Mouse (Mus musculus): Measurements from ENCODE around the gene Adh1. TPM values are rescaled to one million over a fixed set of nuclear protein-coding genes. Genes with fewer than 3 reads are reported as not detected.
A peak's percentile ranks its signal among the peaks of the same experiment; 100 is the strongest.

The Adh1 gene
- polyA plus RNA-seq, 1 experiment = 1.8 TPM

DNA sequence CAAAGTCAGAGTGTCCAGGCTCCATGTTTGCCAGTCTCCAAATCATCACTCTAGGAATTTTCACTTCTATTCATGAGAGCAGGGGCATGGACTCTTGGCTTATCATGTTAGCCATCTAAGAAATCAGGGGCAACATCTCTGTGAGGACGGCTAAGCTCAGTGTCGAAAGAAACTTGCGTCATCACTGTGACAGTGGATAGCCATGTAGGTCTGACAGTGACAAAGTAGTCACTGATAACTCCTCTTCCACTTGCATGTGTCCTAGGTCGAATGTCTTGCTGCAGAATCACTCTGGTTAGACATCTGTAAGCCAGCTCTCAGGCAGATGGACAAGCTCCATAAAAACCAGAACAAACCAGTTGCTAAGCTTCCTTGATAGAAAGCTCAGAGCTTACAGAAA lies 1.8 kb downstream of the Adh1 start:
- no peaks in the 10 kb centered on the region for H3K4me1 ChIP-seq (ENCODE audit: control insufficient read depth, insufficient read depth, insufficient read length)
- H3K36me3 ChIP-seq (ENCODE audit: control insufficient read depth, insufficient read depth, low read length) = no peaks in the 10 kb centered on the region
- H3K27me3 ChIP-seq (ENCODE audit: control insufficient read depth, insufficient read depth, low read length) = no peaks in the 10 kb centered on the region
- 75% methylated on average over 4 of the region's 4 CpGs for WGBS
- DNase-seq (ENCODE audit: low read depth in 1 of 2, low spot score in 2 of 2) = no peak
- TF ChIP-seq CTCF (IDR thresholded peaks at IDR 0.05; ENCODE audit: extremely low read depth, insufficient read depth, insufficient read length, insufficient replicate concordance) = no peak
- TF ChIP-seq POLR2A (IDR thresholded peaks at IDR 0.05; ENCODE audit: low read depth, low read length) = no peak
- no peak overlapping the region for H3K27ac ChIP-seq (ENCODE audit: insufficient read depth, low read length)
- no peak overlapping the region for H3K4me3 ChIP-seq (ENCODE audit: extremely low read depth, insufficient read depth, insufficient read length)

DNA sequence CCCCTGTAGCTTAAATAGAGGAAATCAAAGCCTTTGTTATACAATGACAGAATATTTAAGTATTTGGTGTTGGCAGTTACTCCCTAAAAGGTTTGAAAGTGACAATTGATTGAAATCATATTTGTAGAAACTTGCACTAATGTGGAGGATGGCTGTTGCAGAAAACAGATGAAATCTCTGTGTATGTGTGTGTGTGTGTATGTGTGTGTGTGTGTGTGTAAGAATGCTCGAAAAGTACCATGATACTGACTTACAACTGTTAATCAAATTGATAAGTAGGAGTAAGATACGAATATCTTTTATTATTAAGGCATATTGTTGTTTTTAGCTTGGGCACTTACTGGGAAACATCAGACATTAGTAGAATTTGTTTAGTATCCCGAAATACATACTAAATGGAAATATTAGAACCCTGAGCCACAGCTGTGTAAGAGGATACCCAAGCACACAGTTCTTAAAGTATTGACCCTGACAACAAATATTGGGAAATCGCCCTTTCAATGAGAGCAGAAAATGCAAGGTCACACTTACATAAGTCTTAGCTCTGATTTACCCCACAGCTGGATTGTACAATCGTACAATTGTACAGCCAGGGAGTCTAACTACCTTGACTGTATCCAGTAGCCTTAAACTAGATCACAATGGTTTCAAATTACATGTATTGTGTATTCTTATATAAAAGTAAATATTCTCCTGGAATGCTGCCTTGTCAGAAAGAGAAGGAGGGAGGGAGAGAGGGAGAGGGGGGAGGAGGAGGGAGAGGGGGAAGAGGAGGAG lies 2.6 kb downstream of the Adh1 start:
- Histone ChIP-seq H3K36me3 (ENCODE audit: control insufficient read depth, insufficient read depth, low read length) (no peaks in the 10 kb centered on the region), H3K4me1 (ENCODE audit: control insufficient read depth, insufficient read depth, insufficient read length) (no peaks in the 10 kb centered on the region), H3K4me3 (ENCODE audit: extremely low read depth, insufficient read depth, insufficient read length) (no peak overlapping the region), H3K27ac (ENCODE audit: insufficient read depth, low read length) (no peak overlapping the region), H3K27me3 (ENCODE audit: control insufficient read depth, insufficient read depth, low read length) (no peaks in the 10 kb centered on the region)
- TF ChIP-seq POLR2A (IDR thresholded peaks at IDR 0.05; ENCODE audit: low read depth, low read length) (no peak), CTCF (IDR thresholded peaks at IDR 0.05; ENCODE audit: extremely low read depth, insufficient read depth, insufficient read length, insufficient replicate concordance) (no peak)
- DNase-seq (ENCODE audit: low read depth in 1 of 2, low spot score in 2 of 2) = no peak
- 77% methylated on average over 5 of the region's 5 CpGs for WGBS

DNA sequence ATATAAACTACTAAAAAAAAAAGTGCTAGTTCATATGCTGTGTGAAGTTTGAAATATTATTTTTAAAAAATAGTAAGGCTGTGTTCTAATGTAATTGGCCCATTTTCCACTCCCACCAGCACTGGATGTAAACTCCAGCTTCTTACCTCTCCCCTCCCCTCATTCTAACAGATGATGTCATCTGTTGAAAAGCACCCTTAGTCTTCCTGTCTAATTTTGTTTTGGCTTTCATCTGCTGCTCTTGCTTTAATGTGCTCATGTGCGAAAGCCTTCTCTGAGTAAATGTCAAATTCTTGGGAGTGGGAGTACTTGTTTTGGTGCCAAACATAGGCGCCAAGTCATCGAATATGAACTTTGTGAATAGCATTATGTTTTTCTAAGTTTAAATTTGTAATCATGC lies 3.9 kb downstream of the Adh1 start:
- no peaks in the 10 kb centered on the region for H3K4me1 ChIP-seq (ENCODE audit: control insufficient read depth, insufficient read depth, insufficient read length)
- WGBS = 79% methylated on average over 3 of the region's 3 CpGs
- H3K27ac ChIP-seq (ENCODE audit: insufficient read depth, low read length) = no peak overlapping the region
- H3K36me3 ChIP-seq (ENCODE audit: control insufficient read depth, insufficient read depth, low read length) = no peaks in the 10 kb centered on the region
- no peaks in the 10 kb centered on the region for H3K27me3 ChIP-seq (ENCODE audit: control insufficient read depth, insufficient read depth, low read length)
- no peak overlapping the region for H3K4me3 ChIP-seq (ENCODE audit: extremely low read depth, insufficient read depth, insufficient read length)
- no peak for TF ChIP-seq CTCF (IDR thresholded peaks at IDR 0.05; ENCODE audit: extremely low read depth, insufficient read depth, insufficient read length, insufficient replicate concordance)
- TF ChIP-seq POLR2A (IDR thresholded peaks at IDR 0.05; ENCODE audit: low read depth, low read length) = no peak
- DNase-seq (ENCODE audit: low read depth in 1 of 2, low spot score in 2 of 2) = no peak

DNA sequence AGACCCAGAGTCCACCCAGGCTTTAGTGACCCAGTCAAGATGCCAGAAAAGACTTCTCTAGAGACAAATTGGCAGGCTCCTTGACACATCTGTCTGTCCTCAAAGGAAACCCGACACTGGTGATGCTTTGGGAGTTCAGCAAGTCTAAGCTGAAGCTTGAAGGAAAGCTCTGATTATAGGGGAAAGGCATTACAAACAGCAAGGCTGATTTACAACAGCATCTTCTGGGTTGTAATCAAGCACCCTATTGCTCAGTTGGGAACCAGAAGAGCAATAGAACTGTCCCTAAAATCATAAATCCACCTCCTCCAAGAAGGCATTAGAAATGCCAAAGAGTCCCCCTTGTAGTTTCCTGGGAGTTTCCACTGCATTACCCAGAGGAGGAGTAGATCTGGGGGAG lies 9.7 kb downstream of the Adh1 start:
- H3K4me3 ChIP-seq (ENCODE audit: extremely low read depth, insufficient read depth, insufficient read length) = no peak overlapping the region
- 56% methylated on average over 1 of the region's 1 CpGs for WGBS
- TF ChIP-seq POLR2A (IDR thresholded peaks at IDR 0.05; ENCODE audit: low read depth, low read length) (no peak), CTCF (IDR thresholded peaks at IDR 0.05; ENCODE audit: extremely low read depth, insufficient read depth, insufficient read length, insufficient replicate concordance) (no peak)
- H3K27me3 ChIP-seq (ENCODE audit: control insufficient read depth, insufficient read depth, low read length) = no peaks in the 10 kb centered on the region
- H3K36me3 ChIP-seq (ENCODE audit: control insufficient read depth, insufficient read depth, low read length) = no peaks in the 10 kb centered on the region
- no peak overlapping the region for H3K27ac ChIP-seq (ENCODE audit: insufficient read depth, low read length)
- H3K4me1 ChIP-seq (ENCODE audit: control insufficient read depth, insufficient read depth, insufficient read length) = no peaks in the 10 kb centered on the region
- no peak for DNase-seq (ENCODE audit: low read depth in 1 of 2, low spot score in 2 of 2)

DNA sequence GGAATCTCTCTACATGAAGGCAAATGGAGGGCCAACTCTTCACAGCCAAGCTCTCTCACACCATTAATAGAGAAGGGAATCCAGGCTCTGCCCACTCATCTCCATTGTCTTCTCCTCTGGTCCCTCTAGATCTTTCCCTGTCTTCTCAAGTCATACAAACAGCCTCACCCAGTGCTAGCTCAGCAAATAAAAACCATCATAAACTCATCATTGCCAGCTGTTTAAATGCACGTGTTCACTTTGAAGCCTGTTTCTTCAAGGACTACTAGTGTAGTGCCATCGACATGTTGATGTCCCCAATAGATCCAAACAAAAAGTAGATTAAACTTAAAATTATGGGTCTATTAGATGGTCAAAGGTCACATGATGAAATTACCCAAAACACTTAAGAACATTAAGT lies 10.5 kb downstream of the Adh1 start:
- H3K4me3 ChIP-seq (ENCODE audit: extremely low read depth, insufficient read depth, insufficient read length) = no peak overlapping the region
- TF ChIP-seq CTCF (IDR thresholded peaks at IDR 0.05; ENCODE audit: extremely low read depth, insufficient read depth, insufficient read length, insufficient replicate concordance) = no peak
- TF ChIP-seq POLR2A (IDR thresholded peaks at IDR 0.05; ENCODE audit: low read depth, low read length) = no peak
- DNase-seq (ENCODE audit: low read depth in 1 of 2, low spot score in 2 of 2) = no peak
- no peaks in the 10 kb centered on the region for H3K4me1 ChIP-seq (ENCODE audit: control insufficient read depth, insufficient read depth, insufficient read length)
- no peaks in the 10 kb centered on the region for H3K36me3 ChIP-seq (ENCODE audit: control insufficient read depth, insufficient read depth, low read length)
- no peak overlapping the region for H3K27ac ChIP-seq (ENCODE audit: insufficient read depth, low read length)
- H3K27me3 ChIP-seq (ENCODE audit: control insufficient read depth, insufficient read depth, low read length) = no peaks in the 10 kb centered on the region
- 82% methylated on average over 2 of the region's 2 CpGs for WGBS

DNA sequence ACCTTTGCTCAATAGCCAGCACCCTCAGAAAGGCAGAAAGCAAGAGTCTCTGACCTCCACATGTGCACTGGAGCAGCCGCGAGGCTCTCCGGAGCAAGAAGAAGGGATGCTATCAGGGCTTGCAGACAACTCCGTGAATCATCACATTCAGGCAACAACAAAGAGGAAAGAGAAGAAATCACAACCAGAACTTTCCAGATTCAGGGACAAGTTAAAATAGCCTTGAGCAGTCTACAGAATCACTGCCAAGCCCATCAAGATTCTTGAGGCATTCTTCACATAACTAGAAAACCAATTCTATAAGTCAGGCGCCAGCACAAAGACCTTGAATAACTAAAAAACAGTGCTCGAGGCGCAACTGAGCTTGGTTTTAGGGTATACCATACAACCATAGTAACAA lies 12.3 kb downstream of the Adh1 start:
- Histone ChIP-seq H3K27me3 (ENCODE audit: control insufficient read depth, insufficient read depth, low read length) (no peaks in the 10 kb centered on the region), H3K4me1 (ENCODE audit: control insufficient read depth, insufficient read depth, insufficient read length) (no peaks in the 10 kb centered on the region), H3K4me3 (ENCODE audit: extremely low read depth, insufficient read depth, insufficient read length) (no peak overlapping the region), H3K36me3 (ENCODE audit: control insufficient read depth, insufficient read depth, low read length) (no peaks in the 10 kb centered on the region), H3K27ac (ENCODE audit: insufficient read depth, low read length) (no peak overlapping the region)
- TF ChIP-seq CTCF (IDR thresholded peaks at IDR 0.05; ENCODE audit: extremely low read depth, insufficient read depth, insufficient read length, insufficient replicate concordance) (no peak), POLR2A (IDR thresholded peaks at IDR 0.05; ENCODE audit: low read depth, low read length) (no peak)
- no peak for DNase-seq (ENCODE audit: low read depth in 1 of 2, low spot score in 2 of 2)
- 89% methylated on average over 7 of the region's 7 CpGs for WGBS

DNA sequence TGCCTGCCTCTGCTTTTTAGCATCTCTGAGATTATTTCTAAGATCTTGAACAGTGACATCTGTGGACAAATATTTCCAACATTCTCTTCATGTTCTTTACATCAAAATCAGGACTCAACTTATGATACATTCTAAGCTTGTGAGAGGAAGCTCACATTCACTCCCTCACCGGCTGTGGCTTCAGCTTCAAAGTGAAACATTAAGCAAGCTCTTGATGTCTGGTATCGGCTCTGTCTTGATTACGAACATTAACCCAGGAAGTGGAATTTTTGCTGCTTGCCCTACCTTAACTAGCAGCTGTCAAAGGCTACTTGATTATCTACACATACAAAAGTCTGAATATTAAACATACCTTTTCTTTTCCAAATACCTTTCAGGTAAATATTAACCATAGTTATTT lies 14.3 kb downstream of the Adh1 start:
- peak in 1 of 2 experiments; percentile 28 for DNase-seq (ENCODE audit: low read depth in 1 of 2, low spot score in 2 of 2)
- Histone ChIP-seq H3K4me1 (ENCODE audit: control insufficient read depth, insufficient read depth, insufficient read length) (no peaks in the 10 kb centered on the region), H3K36me3 (ENCODE audit: control insufficient read depth, insufficient read depth, low read length) (no peaks in the 10 kb centered on the region), H3K4me3 (ENCODE audit: extremely low read depth, insufficient read depth, insufficient read length) (no peak overlapping the region), H3K27me3 (ENCODE audit: control insufficient read depth, insufficient read depth, low read length) (no peaks in the 10 kb centered on the region), H3K27ac (ENCODE audit: insufficient read depth, low read length) (peak overlapping the region; percentile 69)
- WGBS = 63% methylated on average over 3 of the region's 3 CpGs
- TF ChIP-seq CTCF (IDR thresholded peaks at IDR 0.05; ENCODE audit: extremely low read depth, insufficient read depth, insufficient read length, insufficient replicate concordance) (no peak), POLR2A (IDR thresholded peaks at IDR 0.05; ENCODE audit: low read depth, low read length) (no peak)

Data from spleen, adult 2 months (tissue).